Mouse (Mus musculus) neutrophil, adult 59 days (primary cell): ENCODE measurements around the gene Selenov. TPM values are rescaled to one million over a fixed set of nuclear protein-coding genes. Genes with fewer than 3 reads are reported as not detected.

ENCODE experiments used
- total RNA-seq, 2 experiments: library from RNA; stranded (reverse); gene quantifications; 1 replicate in 1 of 2; 2 replicates in 1 of 2; pipeline ENCODE4 v1.2.4; 2023

Selenov gene
- not detected for total RNA-seq

GRCm38 (mm10) chr7:28290638-28291590 is at the start of gene Selenov:
Gene Selenov (minus strand): TSS chr7:28291186.

DNA sequence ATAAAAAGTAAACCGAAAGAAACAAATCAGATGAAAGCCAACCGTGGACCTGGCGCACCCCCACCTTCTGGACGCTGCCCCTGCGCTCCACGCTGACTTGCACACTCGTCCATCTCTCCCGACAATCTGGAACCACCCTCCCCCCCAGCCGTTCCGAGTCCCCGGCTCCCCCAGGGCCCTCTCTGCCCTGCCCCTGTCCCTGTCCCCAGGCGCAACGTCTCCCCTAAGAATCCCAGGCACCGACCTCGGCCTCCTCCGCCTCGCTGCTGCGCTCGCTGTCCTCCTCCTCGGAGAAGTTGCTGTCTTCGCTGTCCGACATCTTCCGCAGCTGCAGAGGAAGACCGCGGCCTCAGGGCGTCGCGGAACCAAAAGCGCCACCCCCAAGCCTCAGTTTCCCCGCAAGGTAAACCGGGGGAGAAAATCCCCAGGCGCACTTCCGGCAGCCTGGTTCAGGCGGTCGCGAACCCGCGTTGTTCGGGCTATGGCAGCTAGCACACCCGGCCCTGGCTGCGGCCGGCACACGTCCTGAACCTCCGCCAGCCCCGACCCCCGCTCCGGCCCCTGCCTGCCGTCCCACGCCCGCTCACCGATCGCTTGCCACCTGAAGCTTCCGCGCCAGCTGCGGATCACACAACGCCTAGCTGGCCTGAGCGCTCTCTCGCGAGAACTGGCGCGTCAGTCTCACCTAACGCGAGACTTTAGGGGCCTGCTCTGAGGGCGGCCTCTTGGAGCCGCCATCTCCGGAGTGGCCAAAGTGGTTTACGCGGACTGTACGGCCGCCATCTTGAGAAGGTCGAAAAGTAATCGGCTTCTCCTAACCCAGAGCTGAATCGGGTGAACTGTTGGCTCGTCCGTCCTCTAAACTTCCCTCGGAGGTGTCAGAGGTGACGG is 47.4 kb upstream of the Selenov start, which contains the start of gene Supt5:
Supt5 (minus strand) TSS at position 639 of the 891 bp plus-strand sequence.

GRCm38 (mm10) chr7:28311926-28312543 is 21.0 kb upstream of the Selenov start, which contains the start of gene Timm50:
Gene Timm50 (minus strand): TSS chr7:28312072.

GRCm38 (mm10) chr7:28301616-28302433 is 10.8 kb upstream of the Selenov start, which contains the start of gene Dll3:
Gene Dll3 (minus strand): TSS chr7:28302238.

GRCm38 (mm10) chr7:28277615-28278278 is 13.2 kb downstream of the Selenov start, which contains the start of gene Eid2b:
Gene Eid2b (plus strand): TSS chr7:28277739.

DNA sequence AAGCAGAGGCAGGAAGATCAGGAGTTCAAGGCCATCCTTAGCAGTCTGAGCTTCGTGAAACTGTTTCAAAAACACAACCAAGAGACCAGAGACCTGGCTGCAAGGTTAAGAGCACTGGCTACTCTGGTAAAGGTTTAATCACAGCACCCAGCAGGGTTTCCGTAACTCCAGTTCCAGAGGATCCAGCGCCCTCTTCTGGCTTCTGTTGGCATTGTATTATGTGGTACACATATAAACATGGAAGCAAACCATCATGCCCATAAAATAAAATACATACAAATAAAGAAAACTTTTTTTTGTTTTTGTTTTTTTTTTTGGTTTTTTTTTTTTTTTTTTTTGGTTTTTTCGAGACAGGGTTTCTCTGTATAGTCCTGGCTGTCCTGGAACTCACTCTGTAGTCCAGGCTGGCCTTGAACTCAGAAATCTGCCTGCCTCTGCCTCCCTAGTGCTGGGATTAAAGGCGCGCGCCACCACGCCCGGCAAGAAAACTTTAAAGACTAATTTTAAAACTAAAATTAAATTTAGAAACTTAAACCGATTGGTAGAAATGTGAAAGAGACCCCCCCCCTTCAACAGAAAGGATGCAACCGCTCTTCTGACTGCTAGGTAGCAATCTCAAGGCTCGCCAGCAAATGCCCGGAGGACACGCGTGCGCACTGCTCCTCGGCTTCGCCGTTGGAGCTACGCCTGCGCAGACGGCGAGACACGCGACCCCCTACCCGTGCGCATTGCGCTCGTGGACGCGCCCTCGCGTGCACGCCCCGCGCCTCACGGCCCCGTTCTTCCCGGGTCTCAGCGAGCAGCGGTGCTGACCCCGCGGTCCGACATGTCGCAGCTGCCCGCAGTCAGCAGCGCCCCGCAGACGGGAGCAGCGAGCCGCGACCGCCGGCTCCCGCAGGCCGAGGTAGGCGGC is 23.6 kb downstream of the Selenov start, which contains the start of gene Eid2:
Eid2 (plus strand) TSS at position 753 of the 913 bp plus-strand sequence.

Other genes starting within 250 kb of the Selenov start
- gene Psmc4, start 241.1 kb downstream of the Selenov start, total RNA-seq: 10 to 100 TPM; 64.9 to 84.1 TPM
- not detected for gene Fcgbp, start 219.9 kb downstream of the Selenov start, total RNA-seq
- not detected for gene 9530053A07Rik, start 161.7 kb downstream of the Selenov start, total RNA-seq
- gene Fbl, start 121.5 kb downstream of the Selenov start, total RNA-seq: 10 to 100 TPM; 62.5 to 81.4 TPM
- gene Dyrk1b, start 111.7 kb downstream of the Selenov start, total RNA-seq: 10 to 100 TPM; 13.9 to 15.7 TPM
- 1 to 10 TPM; 1.4 to 1.8 TPM for gene Eid2, start 23.3 kb downstream of the Selenov start, total RNA-seq
- gene Eid2b, start 13.4 kb downstream of the Selenov start, total RNA-seq: 1 to 10 TPM; 4.3 to 5.0 TPM
- not detected for gene Dll3, start 11.1 kb upstream of the Selenov start, total RNA-seq
- gene Timm50, start 20.9 kb upstream of the Selenov start, total RNA-seq: 10 to 100 TPM; 27.4 to 29.6 TPM
- gene Supt5, start 47.6 kb upstream of the Selenov start, total RNA-seq: 10 to 100 TPM; 70.9 to 78.0 TPM
- 1,000 to 10,000 TPM; 1,016 to 1,191 TPM for gene Rps16, start 59.5 kb upstream of the Selenov start, total RNA-seq
- 10 to 100 TPM; 22.3 to 30.8 TPM for gene Plekhg2, start 81.4 kb upstream of the Selenov start, total RNA-seq
- gene Zfp36, start 89.1 kb upstream of the Selenov start, total RNA-seq: 1,000 to 10,000 TPM; 1,188 to 1,652 TPM
- gene Med29, start 101.5 kb upstream of the Selenov start, total RNA-seq: 10 to 100 TPM in 1 of 2 experiments, 1 to 10 TPM in 1; 7.2 to 10.1 TPM
- gene Paf1, start 101.8 kb upstream of the Selenov start, total RNA-seq: 10 to 100 TPM; 62.9 to 73.5 TPM
- 100 to 1,000 TPM; 538 to 594 TPM for gene Gmfg, start 146.3 kb upstream of the Selenov start, total RNA-seq
- 1 to 10 TPM; 3.2 to 4.2 TPM for gene Lrfn1, start 160.8 kb upstream of the Selenov start, total RNA-seq
- gene Ifnl2, start 219.3 kb upstream of the Selenov start, total RNA-seq: not detected
- gene Ifnl3, start 231.7 kb upstream of the Selenov start, total RNA-seq: not detected
- not detected for gene Sycn, start 249.7 kb upstream of the Selenov start, total RNA-seq